Mouse (Mus musculus) CH12F3 (cell line): ENCODE results near the gene Bcl7a.

Source experiments
- in situ Hi-C: fragments of 300-500 bp; cut with MboI; formaldehyde crosslinking; loops from 2 replicates; pipeline ENCODE4 v1.14.3; 2020; ENCODE audit warnings: low sequenced_read_pairs

Bcl7a gene

DNA sequence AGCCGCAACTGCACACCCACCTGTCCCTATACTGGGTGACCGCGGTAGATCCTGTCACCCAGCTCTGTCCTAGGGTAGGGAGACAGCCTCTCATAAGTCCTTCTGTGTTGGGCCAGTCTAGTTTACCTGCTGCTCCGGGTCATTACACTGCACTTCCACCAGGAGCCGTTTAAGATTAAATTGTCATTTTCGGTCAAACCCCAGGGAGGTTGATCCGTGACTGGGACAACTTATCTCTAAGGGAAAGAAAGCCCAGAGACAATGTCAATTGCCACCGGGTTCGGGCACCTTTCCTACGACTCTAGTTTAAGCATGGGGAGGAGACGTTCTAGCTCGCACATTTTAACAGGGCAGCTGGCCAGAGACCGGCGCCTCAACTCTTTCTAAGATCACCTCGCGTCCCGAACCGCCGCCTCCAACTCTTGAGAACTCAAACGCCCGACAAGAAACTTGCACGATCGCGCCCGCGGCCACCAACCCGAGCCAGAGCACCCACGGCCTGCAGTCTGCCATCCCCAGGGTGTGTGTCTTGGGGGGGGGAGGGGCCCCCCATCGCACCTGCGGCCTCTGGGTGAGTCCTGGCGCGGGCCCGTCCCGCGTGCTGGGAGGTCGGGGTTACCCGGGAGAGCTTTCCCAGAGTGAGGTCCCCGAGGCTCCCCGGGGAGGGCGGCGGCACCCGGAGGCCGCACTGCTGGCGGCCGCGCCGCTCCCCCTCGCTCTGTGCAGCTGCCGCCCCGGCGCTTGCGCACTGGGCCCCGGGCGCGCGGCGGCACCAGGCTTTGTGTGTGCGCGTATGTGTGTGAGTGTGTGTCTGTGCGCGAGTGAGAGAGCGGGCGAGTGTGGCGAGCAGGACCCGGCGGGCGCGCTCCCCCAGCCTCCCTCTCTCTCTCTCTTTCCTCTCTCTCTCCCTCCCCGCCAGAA lies at the start of gene Bcl7a:
Gene Bcl7a, plus strand, starts transcription at position 128 of the 921 bp plus-strand sequence.
- in situ Hi-C loops, result no loop called here

DNA sequence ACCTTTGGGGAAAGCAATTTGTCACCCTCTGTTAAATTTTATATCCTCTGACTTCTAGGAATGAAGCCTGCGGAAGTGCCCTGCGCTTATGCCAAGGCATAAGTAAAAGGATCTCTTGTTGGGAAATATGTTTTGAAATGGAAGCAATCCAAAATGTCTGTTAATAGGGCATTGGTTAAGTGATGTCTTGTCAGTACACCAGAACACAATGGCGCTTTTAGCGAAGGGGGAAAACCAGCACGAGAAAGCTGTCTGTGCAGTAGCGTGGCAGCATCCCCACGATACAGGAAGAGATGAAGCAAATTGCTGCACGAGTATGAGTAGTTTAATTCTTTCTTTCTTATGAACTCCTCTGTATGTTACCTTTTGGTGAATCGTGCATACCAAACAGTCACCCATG lies 49.0 kb upstream of the Bcl7a start:
- in situ Hi-C loops, result no loop called here

DNA sequence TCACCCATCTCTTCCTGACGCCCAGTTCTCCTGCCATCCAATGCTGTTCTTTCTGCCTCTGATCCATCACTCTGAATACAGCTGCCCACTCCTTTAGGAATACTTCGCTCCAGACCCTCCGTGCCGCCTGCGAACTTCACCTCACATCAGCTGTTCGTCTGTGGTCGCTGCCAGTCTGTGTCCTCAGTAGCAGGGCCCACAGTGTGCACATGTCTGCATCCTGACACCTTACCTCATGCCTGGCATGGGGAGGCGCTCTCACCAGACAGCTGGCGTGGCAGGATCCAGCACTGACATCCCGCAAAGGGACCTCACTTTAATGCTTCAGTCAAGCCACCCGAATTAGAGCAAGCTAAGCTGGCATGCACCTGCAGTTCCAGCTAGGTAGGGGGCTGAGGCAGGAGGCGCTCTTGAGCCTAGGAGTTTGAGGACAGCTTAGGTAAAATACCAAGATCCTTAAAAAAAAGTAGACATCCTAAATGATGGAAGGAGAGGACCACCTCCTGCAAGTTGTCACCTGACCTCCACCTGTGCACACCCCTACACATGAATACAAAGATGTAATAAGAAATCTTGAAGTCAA lies 47.3 kb upstream of the Bcl7a start:
- in situ Hi-C loops, result no loop called here

DNA sequence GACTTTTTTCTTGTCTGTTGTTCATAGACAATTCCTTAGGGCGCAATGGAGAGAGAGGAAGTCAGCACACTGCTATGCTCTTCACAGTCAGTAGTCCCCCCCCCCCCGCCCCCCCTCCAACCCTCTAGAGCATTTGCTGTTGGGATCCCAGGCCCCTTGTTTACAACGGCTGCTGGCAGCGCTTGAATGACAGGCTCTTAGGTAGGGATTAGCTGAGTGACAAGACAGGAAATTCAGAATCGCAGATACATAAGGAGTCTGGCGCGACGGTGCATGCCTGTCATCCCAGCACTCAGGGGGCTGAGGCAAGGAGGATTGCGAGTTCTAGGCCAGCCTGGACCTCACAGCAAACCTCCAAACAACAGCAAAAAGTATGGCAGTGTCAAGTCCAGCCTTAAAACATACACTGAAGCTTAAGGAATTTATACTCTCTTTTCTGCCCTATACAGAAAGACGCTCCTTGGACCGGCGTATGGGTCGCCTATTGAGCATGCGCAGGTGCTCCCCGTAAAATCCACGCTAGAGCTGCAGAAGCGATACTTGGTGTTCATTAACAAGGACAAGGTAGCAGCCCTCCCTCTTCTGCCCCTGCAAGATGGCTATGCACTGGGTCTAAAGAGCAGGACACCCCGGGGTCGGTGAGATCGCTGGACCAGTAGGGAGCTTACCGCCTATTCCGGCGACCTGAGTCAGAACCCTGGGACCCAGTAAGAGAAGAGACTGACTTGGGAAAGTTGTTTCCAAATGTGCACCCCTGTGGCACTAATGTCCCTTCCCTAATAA lies 46.5 kb upstream of the Bcl7a start:
- in situ Hi-C loops, result no loop called here

DNA sequence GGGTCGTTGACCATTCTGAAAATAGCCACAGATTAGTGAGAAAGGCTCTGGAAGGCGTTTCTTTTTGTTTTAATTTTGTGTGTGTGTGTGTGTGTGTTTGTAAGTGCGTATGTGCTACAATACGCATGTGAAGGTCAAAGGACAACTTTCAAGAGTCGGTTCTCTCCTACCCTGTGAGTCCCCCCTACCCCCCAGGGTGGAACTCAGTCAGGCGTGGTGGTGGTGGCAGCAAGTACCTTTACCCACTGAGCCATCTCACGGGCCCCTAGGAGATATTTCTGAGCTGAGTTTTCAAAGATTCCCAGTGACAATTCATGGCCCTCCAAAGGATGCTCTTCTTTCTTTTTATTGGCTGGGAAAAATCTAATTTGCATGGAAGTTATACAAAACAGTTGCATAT lies 45.8 kb upstream of the Bcl7a start:
- in situ Hi-C loops, result no loop called here

DNA sequence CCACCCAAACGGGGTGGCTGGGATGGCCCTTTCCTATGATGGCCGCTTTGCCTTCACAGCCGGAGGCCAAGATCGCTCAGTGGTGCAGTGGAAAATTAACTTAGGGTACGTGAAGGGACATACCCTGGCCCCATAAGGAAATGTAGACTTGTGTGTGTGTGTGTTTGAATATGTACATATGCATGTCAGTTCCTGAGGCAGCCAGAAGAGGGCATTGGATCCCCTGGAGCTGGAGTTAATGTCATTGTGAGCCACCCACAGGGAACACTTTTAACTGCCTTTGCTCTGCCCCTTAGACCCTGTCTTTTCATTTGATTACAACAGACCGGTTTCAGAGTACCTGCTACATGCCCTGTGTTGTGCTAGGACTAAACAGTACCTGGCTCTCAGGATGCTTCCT lies 45.1 kb upstream of the Bcl7a start:
- in situ Hi-C loops, result no loop called here

DNA sequence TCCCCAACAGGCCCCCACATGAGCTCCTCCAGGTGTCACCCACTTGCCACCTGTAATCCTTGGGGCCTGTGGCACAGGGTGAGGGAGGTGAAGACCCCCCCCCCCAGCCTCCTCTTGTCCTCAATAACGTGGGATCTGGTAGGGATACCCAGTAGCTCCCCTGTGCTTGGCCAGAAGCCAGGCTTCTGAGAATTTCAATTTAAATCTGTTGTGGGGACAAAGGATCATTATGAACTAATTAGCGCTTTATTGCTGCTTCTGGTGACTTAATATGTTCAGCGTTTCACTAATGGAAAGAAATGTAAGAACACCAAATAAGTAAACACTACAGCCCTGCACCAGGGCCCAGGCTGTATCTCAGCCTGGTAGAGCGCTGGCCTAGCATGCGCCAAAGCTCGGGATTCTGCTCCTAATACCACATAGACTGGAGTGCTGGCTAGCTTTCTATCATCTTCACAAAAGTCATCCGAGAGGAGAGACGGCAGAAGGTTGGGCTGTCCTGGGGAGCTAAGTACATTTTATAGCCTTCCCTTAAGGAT lies 43.1 kb upstream of the Bcl7a start:
- in situ Hi-C loops, result no loop called here

DNA sequence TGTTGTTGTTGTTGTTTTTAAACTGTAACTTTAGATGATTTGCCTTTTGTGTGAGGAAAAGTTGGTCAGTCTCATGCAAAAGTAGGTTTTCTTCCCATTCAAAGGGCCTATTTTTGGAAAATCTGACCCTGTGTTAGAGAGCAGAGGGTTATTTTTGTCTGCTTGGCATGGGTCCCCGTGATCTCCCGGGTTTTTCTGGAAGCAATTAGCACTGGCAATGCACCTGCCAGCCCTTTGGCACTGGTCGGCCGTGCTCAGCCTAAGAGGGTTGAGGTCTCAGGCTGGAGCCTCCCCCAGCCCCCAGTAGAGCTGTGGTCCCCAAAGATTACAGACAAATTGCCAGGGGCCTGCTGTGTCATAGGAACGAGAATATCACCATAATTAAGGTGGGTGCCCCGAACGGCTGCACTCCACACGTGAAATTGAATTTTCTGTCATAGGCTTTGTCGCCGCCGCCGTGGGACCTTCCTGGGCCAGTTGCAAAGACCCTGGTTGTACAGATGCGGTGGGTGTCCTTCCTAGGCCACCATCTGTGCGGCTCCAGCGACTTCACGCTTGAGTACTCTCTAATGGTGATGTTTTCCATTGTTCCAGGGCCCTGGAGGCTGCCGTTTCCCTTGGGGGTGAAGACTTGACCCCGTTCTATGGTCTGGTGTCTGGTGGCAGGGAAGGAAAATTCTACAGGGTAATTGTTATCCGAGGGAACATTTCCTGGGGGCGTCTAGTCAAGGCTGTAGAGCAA lies 41.7 kb upstream of the Bcl7a start:
- in situ Hi-C loops, result no loop called here

DNA sequence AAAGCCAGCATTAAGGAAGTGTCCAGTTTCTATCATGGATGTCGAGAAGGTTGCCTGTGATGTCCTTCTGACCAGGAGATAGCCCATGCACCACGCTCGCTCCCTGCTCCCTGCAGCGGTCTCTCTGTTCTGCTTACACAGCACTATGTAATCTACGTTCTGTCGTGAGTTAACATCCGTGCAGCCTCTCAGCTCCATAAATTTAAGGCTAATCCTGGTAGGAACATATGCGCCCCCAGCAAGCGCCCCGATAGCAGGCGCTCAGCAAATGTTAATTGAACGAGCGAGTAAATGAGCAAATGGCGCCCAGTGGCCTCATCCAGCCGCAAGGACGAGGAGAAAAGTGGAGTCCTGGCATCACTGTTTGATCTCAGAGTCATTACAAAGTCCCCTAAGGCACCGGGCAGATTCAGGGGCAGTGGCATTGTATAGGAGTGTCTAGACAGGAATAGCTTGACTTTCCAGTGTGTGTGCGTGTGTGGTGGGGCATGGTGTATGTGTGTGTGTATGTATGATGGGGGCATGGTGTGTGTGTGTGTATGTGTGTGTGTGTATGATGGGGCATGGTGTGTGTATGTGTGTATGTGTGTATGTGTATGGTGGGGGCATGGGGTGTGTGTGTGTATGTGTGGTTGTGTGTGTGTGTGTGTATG lies 35.9 kb upstream of the Bcl7a start:
- in situ Hi-C loops, result no loop called here

DNA sequence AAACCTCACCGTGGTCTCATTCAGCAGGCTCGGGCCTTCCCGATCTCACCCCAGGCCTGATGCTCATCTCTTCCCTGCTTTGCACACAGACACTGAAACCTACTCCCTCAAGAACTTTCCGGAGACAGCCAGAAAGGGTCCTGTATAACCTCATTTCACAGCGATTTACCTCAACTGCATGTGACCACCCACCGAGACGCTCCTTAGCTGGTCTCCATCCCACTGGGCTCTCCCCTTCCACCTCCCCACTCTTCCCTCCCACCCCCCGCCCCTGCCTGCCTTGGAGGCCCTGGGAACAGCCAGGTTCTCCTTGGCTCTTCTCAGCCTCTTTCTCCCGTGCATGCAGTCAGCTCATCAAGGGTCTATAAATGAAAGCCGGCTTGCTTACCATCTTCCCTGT lies 33.8 kb upstream of the Bcl7a start:
- in situ Hi-C loops, result no loop called here

DNA sequence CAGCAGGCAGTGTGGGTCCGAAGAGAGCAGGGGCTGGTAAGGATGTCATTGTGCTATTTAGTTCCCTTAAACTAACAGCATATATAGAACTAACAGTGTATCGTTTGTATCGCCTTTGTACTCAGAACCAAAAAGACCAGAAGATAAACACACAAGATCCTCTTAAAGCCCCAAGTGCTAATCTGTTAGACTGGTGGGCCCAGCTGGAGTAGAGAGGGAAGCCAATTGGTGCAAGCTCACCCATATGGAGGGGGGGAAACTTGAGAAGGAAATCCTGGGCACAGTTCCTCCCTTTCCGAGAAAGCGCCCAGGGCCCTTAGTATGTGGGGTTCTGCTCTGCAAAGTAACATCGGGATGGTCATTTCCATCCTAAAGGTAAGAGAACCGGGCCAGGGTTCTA lies 33.4 kb upstream of the Bcl7a start:
- in situ Hi-C loops, result no loop called here

DNA sequence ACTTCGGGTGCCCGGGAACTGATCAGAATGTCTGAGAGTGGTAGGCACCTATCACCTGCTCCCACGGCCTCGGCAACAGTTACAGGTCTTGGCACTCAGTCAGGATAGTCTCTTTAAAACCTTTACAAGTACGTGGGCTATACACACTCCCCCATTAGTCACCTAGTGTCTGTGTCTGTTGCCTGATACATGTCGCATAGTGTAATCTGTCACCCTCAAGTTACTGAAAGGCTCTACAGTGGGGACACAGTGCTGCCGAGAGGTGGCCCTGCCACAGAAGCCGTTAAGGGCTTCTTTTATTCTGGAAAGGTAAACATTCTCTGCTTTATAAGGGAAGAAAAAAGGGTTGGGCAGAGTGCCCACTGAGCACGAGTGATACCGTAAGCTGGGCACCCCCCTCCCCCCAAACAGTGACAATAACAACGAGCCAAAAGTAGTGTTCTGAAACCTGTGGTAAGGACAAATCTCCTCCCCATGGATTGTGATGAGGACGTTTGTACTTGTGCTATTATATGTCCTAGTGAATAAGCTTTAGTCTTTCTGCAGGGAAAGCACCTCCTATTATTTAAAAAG lies 30.5 kb upstream of the Bcl7a start:
- in situ Hi-C loops, result no loop called here

DNA sequence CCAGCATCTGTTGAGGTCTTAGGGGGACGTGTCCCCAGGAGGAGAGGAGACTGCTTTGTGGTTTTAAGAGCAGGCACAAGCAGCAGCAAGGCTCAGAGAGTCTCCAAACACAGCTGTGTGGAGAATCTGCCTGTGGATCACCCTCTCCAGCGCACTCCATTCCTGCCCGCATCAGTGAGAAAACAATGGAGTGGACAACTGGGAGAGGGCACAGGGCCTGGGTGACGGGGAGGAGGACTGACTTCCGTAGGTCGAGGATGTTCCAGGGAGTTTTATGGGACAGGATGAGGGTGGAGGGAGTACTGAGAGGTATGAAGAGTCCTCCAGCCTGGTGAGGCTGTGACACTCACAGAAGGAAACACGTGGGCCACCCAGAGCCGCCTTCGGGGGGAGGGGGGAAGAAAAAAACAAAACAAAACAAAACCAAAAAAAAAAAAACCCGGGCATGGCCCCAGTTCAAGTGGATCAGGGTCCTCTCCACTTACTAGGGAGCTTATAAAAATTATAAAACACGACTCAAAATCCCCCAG lies 29.7 kb upstream of the Bcl7a start:
- in situ Hi-C loops, result no loop called here

DNA sequence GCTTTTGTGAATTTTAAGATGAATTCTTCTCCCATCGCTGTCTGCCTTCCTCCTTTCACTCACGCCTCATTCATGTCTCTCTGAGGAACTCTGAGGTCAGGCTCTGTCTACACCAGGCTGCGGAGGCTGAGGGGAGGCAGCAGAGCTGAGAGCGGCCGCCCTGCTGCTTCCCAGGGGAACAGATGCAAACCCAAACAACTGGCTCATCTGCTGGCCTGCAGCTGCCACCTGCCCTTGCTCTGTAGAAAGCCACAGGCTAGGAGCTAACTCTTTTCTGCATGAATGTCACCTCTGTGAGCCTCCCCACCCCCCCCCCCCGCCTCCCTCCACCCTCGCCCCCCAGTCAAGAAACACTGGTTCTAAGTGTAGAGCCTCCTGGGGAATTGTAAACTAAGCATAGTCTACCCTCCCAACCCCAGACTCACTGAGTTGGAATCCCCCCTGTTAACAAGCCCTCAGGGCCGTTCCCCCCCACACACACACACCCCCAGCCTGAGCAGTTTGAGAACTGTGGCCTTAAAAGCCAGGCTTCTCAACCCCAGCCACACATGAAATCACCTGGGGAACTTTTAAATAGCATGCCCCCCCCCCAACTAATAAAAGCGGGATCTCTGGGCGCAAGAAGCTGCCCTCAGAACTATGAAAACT lies 28.3 kb upstream of the Bcl7a start:
- in situ Hi-C loops, result no loop called here

DNA sequence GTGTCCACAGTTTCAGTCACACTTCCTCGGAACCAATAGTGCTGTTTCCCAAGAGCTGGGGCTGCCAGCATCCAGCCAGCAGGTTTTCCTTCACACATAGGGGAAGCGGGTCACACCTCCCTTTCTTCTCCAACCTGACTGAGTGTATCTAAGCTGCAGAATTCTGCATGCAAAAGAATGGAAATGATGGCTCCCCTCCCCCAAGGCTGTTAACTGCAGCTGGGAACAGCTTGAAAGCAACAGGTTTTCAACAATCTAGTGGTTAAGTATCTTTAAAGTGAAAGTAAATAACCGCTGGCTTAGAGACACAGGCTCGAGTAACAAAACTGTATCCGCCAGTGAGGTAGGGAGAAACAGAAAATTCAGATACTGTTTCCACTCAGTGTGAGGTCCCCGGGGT lies 25.6 kb upstream of the Bcl7a start:
- in situ Hi-C loops, result no loop called here

DNA sequence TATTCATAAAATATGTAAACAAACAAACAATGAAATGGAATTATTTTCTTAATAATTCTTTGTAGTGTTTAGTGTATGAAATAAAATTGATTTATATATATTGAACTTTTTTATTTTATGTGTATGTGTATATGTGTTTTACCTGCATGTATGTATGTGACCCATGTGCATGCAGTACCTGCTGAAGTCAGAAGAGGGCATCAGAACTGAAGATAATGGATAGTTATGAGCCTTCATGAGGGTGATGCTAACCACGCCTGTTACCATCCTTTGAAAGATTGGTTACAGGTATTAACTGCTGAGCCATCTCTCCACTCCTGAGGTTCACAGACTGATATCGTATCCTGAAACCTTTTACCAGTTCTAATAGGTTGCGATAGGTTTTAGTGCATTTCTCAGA lies 23.5 kb upstream of the Bcl7a start:
- in situ Hi-C loops, result no loop called here

DNA sequence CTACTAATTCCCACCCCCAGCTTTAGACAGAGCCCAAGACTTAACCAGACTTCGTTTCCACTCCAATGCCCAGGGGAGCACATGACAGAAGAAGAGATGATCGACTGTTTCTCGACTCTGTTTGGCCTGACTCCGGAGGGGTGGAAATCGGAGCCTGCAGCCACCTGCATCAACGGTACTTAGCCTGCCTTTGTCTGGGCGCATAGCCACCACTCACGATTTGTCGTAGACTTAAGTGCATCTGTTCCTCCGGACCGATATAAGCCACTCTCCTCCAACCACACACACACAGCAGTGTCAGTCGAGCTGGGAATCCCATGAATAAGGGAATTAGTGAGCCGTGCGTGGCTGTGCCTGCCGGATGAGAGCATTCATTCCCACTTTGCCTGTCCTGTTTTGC lies 19.4 kb upstream of the Bcl7a start:
- in situ Hi-C loops, result no loop called here

DNA sequence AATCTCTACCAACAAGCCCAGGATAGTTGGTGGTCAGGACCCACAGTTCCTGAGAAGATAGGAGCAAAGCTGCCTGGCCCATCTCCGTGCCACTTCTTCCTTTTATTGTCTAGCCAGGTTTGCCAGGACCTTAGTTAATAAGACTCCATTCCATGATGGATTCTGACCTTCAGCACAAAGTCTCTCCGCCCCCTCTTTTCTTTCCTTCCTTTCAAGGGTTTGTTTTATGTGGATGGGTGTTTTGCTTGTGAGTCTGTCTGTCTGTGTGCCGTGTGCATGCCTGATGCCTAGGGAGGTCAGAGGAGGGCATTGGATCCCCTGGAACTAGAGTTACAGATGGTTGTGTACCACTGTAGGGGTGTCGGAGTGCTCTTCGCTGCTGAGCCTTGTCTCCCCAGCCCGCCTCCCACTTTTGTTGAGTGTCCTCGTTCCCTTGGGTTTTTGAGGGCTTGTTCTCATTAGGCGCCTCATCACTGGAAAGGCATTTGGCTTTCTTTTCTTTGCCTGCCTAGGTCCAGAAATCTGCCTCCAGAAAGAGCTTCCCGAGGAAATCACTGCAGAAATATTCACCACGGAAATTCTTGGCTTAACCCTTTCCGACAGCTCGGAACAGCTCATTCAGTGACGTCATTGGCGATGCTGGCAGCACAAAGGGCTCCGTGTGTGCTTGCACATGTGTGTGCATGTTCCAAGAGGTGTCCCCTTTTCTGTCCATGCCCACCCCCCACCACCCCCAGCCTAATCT lies 17.5 kb upstream of the Bcl7a start:
- in situ Hi-C loops, result no loop called here

DNA sequence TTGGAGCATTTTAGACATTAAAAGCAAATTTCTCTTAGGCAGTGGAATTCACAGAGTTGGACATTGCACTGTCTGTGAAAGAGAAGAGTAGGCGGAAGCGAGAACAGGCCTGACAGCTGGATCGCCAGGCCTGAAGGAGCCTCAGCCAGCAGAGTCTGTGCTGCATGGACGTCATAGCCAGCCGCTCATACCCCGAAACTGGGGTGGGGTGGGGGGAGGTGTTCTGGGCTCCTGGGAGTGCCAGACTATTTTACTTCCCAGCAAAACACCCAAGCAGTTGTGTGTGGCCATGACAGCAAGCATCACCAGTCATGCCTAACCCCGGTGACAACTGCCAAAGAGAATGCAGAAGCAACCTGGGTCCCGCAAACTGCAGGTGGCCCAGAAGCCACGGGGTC lies 16.9 kb upstream of the Bcl7a start:
- in situ Hi-C loops, result no loop called here
